Mouse (Mus musculus): ENCODE measurements around the gene Gm12216.
"Not testable (repeated sequence)": the region's sequence is repeated elsewhere in the genome, so short reads cannot be mapped to it uniquely, and the experiment has no call there.

The Gm12216 gene

DNA sequence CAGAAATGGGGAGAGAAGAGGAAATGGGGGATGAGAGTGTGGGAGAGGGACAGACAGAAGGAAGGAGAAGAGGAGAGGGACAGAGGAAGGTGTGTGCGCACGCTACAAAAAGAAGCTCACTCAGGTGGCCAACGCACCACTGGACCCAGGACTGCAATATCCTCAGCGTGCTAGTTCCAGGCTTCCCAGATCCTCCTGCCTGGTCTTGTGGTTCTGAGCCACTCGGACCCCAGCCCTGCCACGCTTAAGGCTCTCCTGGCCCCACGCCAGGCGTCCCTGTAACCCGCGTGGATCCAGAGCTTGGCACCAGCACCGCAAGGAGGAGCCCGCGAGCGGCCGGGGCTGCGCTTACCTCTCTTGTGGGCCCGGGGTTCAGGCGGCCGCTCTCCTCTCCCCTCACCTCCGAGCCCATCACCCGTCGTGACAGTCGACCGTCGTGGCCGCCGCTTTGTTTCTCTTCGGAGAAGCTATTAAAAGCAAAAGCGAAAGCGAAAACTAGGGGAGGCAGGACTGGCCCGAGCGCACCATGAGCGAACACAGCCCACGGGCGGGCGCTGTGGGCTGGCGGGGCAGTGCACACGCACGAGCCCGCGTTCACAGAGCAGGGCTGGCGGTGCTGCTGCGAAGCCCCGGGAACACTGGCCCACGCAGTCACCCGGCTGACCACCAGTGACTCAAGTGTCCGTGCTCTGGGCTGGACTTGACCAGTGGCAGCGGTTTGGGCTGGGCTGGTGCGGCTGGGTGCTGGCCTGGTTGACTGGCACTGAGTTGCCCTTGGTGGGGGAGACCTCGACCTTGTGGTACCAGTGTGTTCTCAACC lies at the start of gene Gm12216:
Gene Gm12216, minus strand, starts transcription at position 496 of the 820 bp plus-strand sequence.
- in situ Hi-C loops (cut with MboI, MseI), result not testable (repeated sequence)

DNA sequence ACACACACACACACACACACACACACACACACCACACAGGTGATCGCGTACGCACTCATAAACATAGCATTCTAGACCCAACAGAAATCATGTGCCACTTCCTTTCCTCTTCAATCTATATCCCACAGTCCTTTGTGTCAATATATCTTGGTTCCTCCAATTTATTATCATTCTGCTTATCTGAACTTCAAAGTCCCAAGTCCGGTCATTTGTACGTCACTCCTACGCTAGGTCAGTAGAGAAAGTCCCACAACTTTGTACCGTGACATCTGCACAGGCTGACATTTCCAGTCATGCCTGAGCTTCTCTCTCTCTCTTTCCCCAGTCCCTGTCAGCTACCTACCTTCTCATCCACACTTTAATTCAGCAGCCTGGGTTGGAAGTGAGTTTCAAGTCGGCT lies 49.6 kb upstream of the Gm12216 start:
- in situ Hi-C loops (cut with MboI, MseI), result no loop called here

DNA sequence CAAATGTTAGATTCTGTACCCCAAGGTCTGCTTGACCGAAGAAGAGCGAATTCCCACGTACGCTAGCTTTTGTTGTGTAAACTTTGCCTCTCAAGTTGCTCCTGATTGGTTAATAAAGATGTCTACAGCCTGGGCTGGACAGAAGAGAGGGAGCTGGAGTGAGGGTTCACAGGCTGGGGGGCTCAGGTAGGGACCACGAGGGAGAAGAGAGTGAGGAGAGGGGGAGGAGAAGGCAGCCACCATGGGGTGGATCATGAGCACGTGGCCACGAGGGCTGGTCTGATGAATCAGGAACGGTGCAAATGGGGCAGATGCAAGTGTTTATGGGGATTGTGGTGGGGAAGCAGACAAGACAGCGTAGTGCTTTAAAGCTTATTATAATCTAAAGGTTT lies 45.5 kb upstream of the Gm12216 start:
- in situ Hi-C loops (cut with MboI, MseI), result no loop called here

DNA sequence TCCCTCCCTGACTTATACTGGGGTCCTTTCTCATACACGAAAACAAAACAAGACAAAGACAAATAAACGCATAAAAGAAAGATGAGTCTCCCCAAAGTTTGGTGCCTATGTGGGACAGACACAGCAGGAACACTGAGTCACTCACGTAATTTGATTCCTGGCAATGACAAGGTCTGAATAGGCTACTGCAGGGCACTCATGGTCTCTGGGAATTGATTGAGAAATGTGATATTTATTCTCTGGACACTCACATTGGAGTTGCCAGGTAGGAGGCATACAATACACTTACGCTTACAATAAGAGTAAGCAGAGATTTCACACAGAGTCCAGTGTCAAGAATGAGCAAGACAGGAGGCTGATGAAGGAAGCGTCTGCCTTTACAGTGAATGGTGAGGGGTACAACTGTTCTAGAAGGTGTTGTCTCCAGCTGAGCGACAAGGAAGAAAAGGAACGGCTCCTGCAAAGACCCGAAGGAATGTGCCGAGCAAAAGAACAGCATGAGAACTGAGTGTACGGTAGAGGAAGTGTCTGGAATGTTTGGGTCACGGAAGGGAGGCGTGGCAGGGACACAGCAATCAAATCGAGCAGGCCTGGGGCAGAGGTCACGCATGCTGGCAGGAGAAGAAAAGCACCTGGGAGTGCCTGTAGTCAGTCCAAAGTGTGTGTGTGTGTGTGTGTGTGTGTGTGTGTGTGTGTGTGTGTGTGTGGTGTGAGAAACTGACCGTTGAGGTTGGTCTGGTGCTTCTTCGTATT lies 44.9 kb upstream of the Gm12216 start:
- in situ Hi-C loops (cut with MboI, MseI), result no loop called here

DNA sequence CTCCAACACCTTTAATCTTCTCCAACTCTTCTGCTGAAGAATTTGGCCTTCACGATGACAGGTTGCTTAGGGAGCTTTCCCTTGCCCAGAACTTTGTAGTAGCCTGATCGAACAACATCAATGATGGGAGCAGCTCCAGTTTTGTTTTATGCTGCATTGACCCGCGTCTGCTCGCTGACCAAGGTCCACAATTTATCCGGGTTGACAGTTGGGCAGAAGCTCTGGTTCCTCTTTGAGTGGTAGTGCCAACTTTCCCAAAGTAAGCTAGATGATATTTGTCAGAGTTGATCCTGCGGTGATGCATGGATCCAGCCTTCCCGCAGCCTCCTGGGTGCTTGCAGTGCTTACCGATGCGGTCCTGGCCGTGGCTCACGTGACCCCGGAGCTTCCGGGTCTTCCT lies 43.7 kb upstream of the Gm12216 start:
- in situ Hi-C loops (cut with MboI, MseI), result no loop called here

DNA sequence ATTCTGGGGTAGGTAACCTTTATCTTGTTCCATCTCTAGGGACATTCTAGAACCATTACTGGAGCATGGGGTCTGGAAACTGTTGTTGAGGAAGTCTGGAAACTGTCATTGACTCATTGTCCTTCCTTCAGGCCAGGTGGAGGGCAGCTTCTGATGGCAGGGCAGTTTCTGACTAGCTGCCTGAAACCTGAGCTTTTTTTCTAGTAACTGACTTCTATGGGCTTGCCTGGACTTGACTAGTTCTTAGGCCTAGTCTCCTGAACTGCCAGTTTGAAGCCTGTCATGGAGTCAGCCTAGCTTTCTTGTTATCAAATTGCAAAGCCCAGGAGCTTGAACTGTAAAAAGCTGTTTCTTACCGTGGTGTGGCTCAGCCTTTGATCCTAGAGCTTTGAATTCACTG lies 41.9 kb upstream of the Gm12216 start:
- in situ Hi-C loops (cut with MboI, MseI), result no loop called here

DNA sequence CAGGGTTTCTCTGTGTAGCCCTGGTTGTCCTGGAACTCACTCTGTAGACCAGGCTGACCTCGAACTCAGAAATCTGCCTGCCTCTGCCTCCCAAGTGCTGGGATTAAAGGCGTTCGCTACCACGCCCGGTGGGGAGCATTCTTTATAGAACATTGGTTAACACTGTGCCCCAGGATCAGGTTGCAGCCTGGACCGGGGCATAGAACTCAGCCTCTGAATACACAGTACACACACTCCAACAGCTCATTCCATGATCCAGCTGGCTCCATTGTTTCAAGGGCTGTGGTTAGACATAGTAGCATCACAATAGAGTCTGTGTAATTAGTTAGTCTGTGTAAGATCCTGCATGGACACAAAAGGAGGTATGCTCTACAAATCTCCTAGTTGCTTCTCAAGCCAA lies 40.9 kb upstream of the Gm12216 start:
- in situ Hi-C loops (cut with MboI, MseI), result no loop called here

DNA sequence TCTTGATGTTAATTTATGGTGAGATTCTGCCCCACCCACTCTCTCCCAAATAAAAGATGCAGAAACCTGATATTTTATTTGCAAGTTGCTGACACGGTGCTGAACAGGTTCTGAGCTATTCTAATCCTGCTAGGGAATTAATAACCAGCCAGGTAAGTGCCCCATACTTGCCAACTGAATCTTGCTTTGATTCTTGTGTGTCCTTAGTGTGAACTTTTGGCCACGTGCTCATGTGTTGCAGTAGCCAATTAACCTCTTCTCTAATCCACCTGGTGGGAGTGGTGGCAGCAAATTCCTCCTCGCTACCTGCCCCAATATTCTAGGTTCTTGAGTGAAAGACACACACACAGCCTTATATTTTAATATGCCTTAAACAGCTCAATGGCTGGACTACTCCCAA lies 39.9 kb upstream of the Gm12216 start:
- in situ Hi-C loops (cut with MboI, MseI), result no loop called here

DNA sequence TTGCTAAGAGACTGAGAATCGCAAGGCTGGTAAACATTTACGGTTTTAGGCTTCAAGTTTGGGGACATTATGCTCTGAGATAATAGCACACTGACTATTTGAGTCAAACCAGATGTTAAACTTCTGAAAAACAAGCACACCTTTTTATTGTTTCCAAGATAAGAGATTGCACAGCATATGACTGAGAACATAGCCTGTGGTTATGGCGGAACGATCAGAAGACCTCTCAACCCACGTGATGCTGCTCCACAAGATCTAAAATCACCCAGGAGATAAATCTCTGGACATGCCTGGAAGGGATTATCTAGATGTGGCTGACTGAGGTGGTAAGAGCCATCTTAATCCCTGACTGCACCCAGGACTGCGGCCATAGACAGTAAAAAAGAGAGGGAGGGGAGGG lies 37.9 kb upstream of the Gm12216 start:
- in situ Hi-C loops (cut with MboI, MseI), result no loop called here

DNA sequence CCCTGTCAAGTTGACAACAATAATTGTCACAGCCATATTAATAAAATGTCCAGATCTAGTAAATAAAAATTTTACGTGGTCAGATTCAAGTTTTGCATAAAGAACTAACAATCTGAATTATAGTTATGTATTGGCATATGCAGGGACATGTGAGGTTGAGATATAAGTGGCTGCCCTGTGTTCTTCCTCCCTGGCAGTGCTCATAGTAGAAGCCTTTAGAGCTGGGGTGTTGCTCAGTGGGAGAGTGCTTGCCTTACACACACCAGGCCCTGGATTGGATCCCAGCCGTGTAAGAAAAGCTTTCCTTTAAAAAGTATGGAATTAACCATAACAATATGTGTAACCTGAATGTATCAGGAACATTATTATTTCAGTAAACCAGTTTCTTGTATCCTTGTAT lies 34.4 kb upstream of the Gm12216 start:
- in situ Hi-C loops (cut with MboI, MseI), result no loop called here

DNA sequence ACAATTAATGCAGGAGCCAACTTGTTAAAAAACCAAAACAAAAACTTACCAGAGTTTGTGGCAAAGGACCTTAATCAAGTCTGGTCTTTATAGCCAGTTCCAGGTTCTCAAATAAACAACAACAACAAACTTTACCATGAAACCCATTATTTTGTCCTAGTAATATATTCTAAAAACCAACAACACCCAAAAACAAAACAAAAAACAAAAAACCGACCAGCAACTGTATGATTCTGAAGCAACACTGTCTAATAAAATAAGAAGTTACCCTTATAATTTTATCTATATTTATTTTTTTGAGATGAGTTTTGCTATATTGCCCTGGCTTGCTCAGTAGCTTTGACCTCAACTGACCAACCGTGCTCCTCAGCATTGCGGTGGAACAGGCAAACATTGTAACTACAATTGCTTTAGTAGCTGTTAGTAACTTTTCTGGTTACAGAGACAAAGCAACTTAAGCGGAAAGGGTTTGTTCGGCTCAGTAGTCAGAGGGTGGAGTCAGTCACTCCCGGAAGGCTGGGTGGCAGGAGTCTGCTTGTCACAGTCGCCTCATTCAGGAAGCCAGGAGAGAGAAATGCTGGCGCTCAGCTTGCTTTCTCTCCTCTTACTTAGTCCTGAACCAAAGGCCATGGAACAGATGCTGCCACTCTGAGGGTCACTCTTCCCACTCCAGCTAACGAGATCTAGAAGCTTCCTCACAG lies 33.8 kb upstream of the Gm12216 start:
- in situ Hi-C loops (cut with MboI, MseI), result no loop called here

DNA sequence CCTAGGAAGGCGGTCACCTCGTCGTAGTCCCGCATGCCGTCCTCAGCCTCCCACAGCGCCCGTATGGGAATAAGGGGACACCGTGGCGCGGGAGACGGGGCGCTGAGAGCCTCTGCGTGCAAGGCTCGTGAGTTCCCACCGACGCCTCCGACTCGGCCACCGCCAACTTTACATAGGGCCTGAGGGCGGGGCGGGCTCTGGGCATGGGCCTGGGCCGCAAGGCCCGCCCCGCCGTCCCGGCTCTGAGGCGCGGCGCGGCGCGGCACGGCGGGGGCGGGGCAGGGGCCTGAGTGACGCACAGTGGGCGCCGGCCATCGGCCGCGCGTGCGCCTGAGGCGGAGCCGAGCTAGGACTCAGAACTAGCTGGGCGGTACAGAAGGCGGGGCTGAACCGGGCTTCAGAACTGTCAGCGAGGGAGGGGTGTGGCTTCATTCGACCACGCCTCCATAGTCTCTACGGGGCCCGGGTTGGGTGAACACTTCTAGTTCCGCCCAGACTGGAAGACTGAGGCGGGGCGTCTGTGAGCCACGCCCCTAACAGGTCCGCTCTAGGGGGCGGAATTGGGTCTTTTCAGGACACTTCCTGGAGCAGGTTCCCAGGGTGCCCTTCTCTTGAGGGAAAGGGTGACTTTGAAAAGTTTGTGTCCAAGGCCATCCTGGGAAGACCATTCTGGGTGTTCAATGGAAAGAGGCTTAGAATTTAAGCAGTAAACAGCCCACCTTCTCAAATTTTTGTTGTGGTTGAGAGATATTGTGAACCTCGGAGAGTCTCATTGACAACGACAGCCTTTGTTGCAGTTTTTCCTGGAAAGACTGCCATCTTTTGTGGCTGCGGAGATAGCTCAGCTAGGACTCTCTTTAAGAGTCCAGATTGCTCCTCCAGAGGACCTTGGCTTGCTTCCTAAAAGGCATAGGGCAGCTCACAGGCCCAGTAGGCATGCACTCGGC lies 32.7 kb upstream of the Gm12216 start, which contains the start of gene Slc22a5:
Gene Slc22a5, minus strand, starts transcription at position 156 of the 947 bp plus-strand sequence.
- in situ Hi-C loops (cut with MboI, MseI), result no loop called here

DNA sequence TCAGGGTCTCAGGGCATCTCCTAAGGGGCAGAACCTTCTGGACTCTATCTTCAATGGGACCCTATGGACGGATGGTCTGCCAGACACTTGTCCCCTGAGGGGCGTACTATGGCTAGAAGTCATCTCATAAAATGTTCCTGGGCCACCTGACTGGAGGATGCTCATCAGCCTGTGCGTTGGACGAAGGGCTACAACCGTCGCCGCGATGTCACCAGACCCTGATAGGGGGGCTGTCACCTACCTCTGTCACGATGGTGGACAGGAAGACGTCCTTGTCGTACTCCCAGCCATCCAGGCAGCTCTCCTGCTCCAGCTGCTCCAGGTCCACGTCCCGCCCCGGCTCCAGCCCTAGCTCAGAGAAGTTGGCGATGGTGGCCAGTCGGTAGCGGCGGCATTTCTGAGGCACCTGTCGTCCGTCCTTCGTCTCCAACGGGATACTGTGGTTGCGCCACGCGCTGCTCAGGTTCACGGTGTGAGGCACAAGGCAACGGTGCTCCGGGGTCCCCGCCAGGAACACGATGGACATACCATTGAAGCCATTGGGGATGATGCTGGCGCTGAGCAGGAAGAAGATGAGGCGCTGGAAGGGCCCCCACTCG lies 31.9 kb upstream of the Gm12216 start:
- in situ Hi-C loops (cut with MboI, MseI), result no loop called here

DNA sequence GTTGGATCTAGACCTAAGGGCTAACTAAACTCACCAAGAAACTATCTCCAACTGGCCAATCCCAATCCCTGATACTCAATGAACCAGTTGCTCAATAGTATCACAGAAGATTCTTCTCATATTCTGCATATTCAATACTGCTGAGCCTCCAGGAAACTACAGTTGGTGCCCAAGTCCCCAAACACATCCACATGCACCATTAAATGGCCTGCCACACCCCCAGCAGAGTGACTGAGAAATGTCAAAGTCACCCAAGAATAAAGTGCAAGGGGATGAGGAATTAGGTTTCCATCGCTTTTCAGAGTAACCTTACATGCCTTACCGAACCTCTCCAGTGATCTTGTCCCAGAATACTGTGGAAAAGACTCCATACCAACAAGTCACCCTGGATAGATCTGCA lies 31.2 kb upstream of the Gm12216 start:
- in situ Hi-C loops (cut with MboI, MseI), result no loop called here

DNA sequence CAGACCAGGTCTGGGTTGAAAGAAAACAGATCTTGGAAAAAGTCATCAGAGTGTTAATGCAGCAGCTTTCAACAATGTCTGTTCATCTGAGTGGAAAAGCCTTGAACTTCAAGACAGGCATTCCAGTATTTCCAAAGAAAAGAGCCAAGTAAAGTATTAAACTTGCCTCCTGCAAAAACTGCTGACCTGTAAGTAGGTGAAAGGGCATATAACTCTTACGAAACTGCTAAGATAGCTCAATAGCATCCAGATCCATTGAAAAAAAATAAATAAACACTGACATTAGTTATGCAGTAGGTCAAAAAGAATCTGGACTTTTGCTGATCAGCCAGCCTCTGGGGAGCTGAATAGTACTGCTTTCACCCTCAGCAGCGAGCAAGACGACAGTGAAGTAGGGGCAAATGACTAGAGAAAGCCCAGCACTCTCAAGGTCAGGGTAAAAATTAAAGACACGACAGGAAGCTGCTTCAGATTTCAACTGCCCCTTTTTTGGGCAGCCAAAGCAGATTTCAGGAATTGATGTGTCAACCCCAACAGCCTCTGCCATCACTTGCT lies 30.1 kb upstream of the Gm12216 start:
- in situ Hi-C loops (cut with MboI, MseI), result no loop called here

DNA sequence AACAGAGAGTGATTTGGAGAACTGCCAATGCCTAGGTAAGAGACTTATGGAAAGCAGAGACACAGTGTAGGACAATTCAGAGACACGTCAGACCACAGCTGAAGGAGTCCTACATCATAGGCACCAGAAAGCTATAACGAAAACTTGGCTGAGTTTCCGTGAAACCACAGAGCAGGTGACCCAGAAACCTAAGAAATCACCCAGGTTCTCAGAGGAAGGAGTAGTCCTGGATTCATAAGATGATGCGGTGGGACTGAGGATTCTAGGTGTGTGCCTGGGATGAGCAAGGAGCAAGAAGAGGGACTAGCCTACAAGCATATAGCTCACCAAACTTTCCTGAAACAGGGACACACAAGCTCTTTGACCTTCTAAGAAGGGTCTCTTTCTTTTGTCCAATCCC lies 29.2 kb upstream of the Gm12216 start:
- in situ Hi-C loops (cut with MboI, MseI), result no loop called here

DNA sequence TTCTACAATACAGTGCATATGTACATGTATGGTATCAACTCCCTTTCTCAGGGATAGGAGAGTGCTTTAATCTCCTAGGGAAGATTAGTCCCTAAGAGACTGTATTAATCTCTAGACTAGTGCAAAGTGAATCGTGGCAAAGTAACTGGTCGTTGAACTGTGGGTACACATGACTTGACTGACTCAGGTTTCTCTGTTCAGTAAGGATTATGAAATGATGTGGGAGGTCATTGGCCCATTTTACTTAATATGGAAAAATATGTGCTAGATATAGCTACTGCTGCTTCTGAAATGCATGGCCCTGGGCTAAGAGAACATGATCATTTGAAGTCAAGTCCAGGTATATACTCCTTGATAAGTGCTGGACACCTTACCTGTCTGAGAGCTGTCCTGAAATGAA lies 24.2 kb upstream of the Gm12216 start:
- in situ Hi-C loops (cut with MboI, MseI), result no loop called here

DNA sequence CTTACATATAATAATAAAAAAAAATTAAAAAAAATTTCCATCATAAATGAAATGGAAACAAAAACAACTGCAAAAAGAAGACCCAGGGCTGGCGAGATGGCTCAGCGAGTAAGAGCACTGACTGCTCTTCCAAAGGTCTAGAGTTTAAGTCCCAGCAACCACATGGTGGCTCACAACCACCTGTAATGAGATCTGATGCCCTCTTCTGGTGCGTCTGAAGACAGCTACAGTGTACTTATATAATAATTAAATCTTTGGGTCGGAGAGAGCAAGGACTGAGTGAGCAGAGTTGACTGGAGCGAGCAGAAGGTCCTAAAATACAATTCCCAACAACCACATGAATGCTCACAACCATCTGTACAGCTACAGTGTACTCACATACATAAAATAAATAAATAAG lies 19.0 kb upstream of the Gm12216 start:
- in situ Hi-C loops (cut with MboI, MseI), result not testable (repeated sequence)

DNA sequence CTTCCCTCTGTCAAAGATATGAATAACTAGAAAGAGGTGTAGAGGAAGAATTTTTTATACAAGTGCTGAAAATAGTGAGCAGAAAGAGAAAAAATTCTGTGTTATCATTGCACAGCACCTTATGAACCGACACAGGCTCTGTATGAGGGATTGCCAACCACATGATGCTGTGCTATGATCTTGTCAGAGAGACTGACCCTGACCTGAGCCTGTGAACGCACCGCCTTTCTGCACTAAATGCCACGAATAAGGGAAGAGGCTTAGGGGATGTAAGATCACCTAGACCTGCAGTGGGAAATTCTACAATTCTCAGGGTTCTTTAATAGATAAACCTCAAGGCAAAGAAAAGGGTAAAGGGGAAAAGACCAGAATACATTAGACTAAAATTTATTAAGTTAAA lies 17.4 kb upstream of the Gm12216 start:
- in situ Hi-C loops (cut with MboI, MseI), result no loop called here

DNA sequence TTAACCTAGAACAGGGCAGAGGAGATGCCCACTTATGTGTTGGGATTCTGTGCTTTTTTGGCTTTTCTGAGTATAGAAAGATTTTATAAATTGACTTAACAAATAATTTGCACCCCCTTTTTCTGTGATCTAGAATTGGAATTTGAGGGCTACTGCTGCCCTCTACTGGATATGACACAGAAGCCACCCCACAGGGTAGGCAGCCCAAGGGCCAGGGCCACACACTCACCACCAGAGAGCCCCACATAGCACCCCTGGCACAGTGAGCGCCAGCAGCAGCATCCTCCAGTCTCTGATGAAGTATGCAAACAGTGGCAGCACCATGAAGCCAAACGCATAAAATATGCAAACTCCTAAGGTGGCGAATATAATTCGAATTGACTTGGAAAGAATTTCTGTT lies 15.7 kb upstream of the Gm12216 start:
- in situ Hi-C loops (cut with MboI, MseI), result no loop called here

Data from T-helper 2 cell (primary cell).